Mouse (Mus musculus): ENCODE data around the gene Eif4e2. TPM values are rescaled to one million over a fixed set of nuclear protein-coding genes. Genes with fewer than 3 reads are reported as not detected.
A peak's percentile ranks its signal among the peaks of the same experiment; 100 is the strongest.

Gene Eif4e2
- total RNA-seq (2022), result 10 to 100 TPM; 69.8 to 78.4 (median 73.4) TPM

- DNase-seq, result peak; percentile 90
Observed at GRCm38 (mm10) chr1:87213735-87214704, at the start of gene Eif4e2. Eif4e2 (plus strand) TSS chr1:87213914.

- DNase-seq, result no peak
Observed at GRCm38 (mm10) chr1:87164164-87164795, 49.4 kb upstream of the Eif4e2 start.

GRCm38 (mm10) chr1:87164796-87165184 is 48.9 kb upstream of the Eif4e2 start:
- no peak for DNase-seq

- no peak for DNase-seq
Observed at GRCm38 (mm10) chr1:87170458-87170857, 43.3 kb upstream of the Eif4e2 start.

- DNase-seq, result no peak
Observed at GRCm38 (mm10) chr1:87171312-87171711, 42.4 kb upstream of the Eif4e2 start.

GRCm38 (mm10) chr1:87172316-87172715 is 41.4 kb upstream of the Eif4e2 start:
- DNase-seq, result no peak

GRCm38 (mm10) chr1:87174006-87174955 is 39.4 kb upstream of the Eif4e2 start:
- no peak for DNase-seq

GRCm38 (mm10) chr1:87175852-87176292 is 37.8 kb upstream of the Eif4e2 start:
- no peak for DNase-seq

GRCm38 (mm10) chr1:87180896-87181295 is 32.8 kb upstream of the Eif4e2 start:
- DNase-seq, result peak; percentile 61

GRCm38 (mm10) chr1:87183013-87183412 is 30.7 kb upstream of the Eif4e2 start, which contains the start of gene Prss56:
Prss56 (plus strand) TSS chr1:87183313.
- no peak for DNase-seq

- no peak for DNase-seq
Observed at GRCm38 (mm10) chr1:87183998-87184750, 29.5 kb upstream of the Eif4e2 start.

- DNase-seq, result peak; percentile 52
Observed at GRCm38 (mm10) chr1:87184751-87185139, 29.0 kb upstream of the Eif4e2 start.

- DNase-seq, result no peak
Observed at GRCm38 (mm10) chr1:87185526-87185925, 28.2 kb upstream of the Eif4e2 start.

- no peak for DNase-seq
Observed at GRCm38 (mm10) chr1:87186261-87187036, 27.3 kb upstream of the Eif4e2 start.

- DNase-seq, result no peak
Observed at GRCm38 (mm10) chr1:87187037-87187355, 26.7 kb upstream of the Eif4e2 start.

GRCm38 (mm10) chr1:87190429-87190828 is 23.3 kb upstream of the Eif4e2 start, which contains the start of gene Chrnd:
Chrnd (plus strand) TSS chr1:87190607.
- DNase-seq, result no peak

GRCm38 (mm10) chr1:87197296-87197695 is 16.4 kb upstream of the Eif4e2 start:
- no peak for DNase-seq

- no peak for DNase-seq
Observed at GRCm38 (mm10) chr1:87198119-87199065, 15.3 kb upstream of the Eif4e2 start.

GRCm38 (mm10) chr1:87200811-87201210 is 12.9 kb upstream of the Eif4e2 start:
- no peak for DNase-seq

- DNase-seq, result no peak
Observed at GRCm38 (mm10) chr1:87201848-87202247, 11.9 kb upstream of the Eif4e2 start.

Data from adrenal gland, adult 8-10 months (tissue).